Mouse (Mus musculus): ENCODE results near the gene Sh3rf1. TPM values are rescaled to one million over a fixed set of nuclear protein-coding genes. Genes with fewer than 3 reads are reported as not detected.

The Sh3rf1 gene
- total RNA-seq, 2 experiments from 2014 or later: 65.4 to 70.7 TPM

GRCm38 (mm10) chr8:61355503-61355902, 131.8 kb downstream of the Sh3rf1 start:
- DNase-seq (ENCODE audit: extremely low spot score in 1 of 2, low spot score in 1 of 2): no peak

- no peak for DNase-seq (ENCODE audit: extremely low spot score in 1 of 2, low spot score in 1 of 2)
Observed at GRCm38 (mm10) chr8:61359004-61359403, 135.3 kb downstream of the Sh3rf1 start.

GRCm38 (mm10) chr8:61359851-61360272, 136.2 kb downstream of the Sh3rf1 start:
- no peak for DNase-seq (ENCODE audit: extremely low spot score in 1 of 2, low spot score in 1 of 2)

GRCm38 (mm10) chr8:61360362-61360761, 136.7 kb downstream of the Sh3rf1 start:
- DNase-seq (ENCODE audit: extremely low spot score in 1 of 2, low spot score in 1 of 2): no peak

GRCm38 (mm10) chr8:61361476-61361875, 137.8 kb downstream of the Sh3rf1 start:
- DNase-seq (ENCODE audit: extremely low spot score in 1 of 2, low spot score in 1 of 2): no peak

GRCm38 (mm10) chr8:61362301-61362913, 138.7 kb downstream of the Sh3rf1 start:
- DNase-seq (ENCODE audit: extremely low spot score in 1 of 2, low spot score in 1 of 2): no peak

GRCm38 (mm10) chr8:61373303-61373702, 149.6 kb downstream of the Sh3rf1 start:
- no peak for DNase-seq (ENCODE audit: extremely low spot score in 1 of 2, low spot score in 1 of 2)

GRCm38 (mm10) chr8:61374059-61374755, 150.5 kb downstream of the Sh3rf1 start:
- DNase-seq (ENCODE audit: extremely low spot score in 1 of 2, low spot score in 1 of 2): no peak

- no peak for DNase-seq (ENCODE audit: extremely low spot score in 1 of 2, low spot score in 1 of 2)
Observed at GRCm38 (mm10) chr8:61375205-61375604, 151.5 kb downstream of the Sh3rf1 start.

- DNase-seq (ENCODE audit: extremely low spot score in 1 of 2, low spot score in 1 of 2): no peak
Observed at GRCm38 (mm10) chr8:61378847-61379698, 155.4 kb downstream of the Sh3rf1 start.

- no peak for DNase-seq (ENCODE audit: extremely low spot score in 1 of 2, low spot score in 1 of 2)
Observed at GRCm38 (mm10) chr8:61384536-61384935, 160.9 kb downstream of the Sh3rf1 start.

- DNase-seq (ENCODE audit: extremely low spot score in 1 of 2, low spot score in 1 of 2): no peak
Observed at GRCm38 (mm10) chr8:61385502-61386191, 162.0 kb downstream of the Sh3rf1 start.

GRCm38 (mm10) chr8:61386645-61387044, 163.0 kb downstream of the Sh3rf1 start:
- DNase-seq (ENCODE audit: extremely low spot score in 1 of 2, low spot score in 1 of 2): peak in 1 of 2 experiments; percentile 40

- no peak for DNase-seq (ENCODE audit: extremely low spot score in 1 of 2, low spot score in 1 of 2)
Observed at GRCm38 (mm10) chr8:61387501-61387963, 163.9 kb downstream of the Sh3rf1 start.

GRCm38 (mm10) chr8:61388341-61388740, 164.7 kb downstream of the Sh3rf1 start:
- DNase-seq (ENCODE audit: extremely low spot score in 1 of 2, low spot score in 1 of 2): no peak

GRCm38 (mm10) chr8:61390307-61391057, 166.8 kb downstream of the Sh3rf1 start:
- DNase-seq (ENCODE audit: extremely low spot score in 1 of 2, low spot score in 1 of 2): no peak

GRCm38 (mm10) chr8:61391058-61391434, 167.4 kb downstream of the Sh3rf1 start:
- DNase-seq (ENCODE audit: extremely low spot score in 1 of 2, low spot score in 1 of 2): no peak

- no peak for DNase-seq (ENCODE audit: extremely low spot score in 1 of 2, low spot score in 1 of 2)
Observed at GRCm38 (mm10) chr8:61397139-61397538, 173.5 kb downstream of the Sh3rf1 start.

- no peak for DNase-seq (ENCODE audit: extremely low spot score in 1 of 2, low spot score in 1 of 2)
Observed at GRCm38 (mm10) chr8:61397755-61398154, 174.1 kb downstream of the Sh3rf1 start.

GRCm38 (mm10) chr8:61402861-61403260, 179.2 kb downstream of the Sh3rf1 start:
- DNase-seq (ENCODE audit: extremely low spot score in 1 of 2, low spot score in 1 of 2): no peak

Data from layer of hippocampus, postnatal 25 days (tissue).